Mouse (Mus musculus) MEL (cell line): Measurements from ENCODE around the gene Zfp277. TPM values are rescaled to one million over a fixed set of nuclear protein-coding genes. Genes with fewer than 3 reads are reported as not detected.

Experiments used
- DNase-seq: peaks from one replicate; pipeline ENCODE4 v3.0.0; 2011; ENCODE audit warnings: low read depth, low spot score
- H3K27ac ChIP-seq: 2 replicates; pipeline ENCODE4 v1.5.1; 2012; ENCODE audit warnings: low read depth, mild to moderate bottlenecking, control low read depth, low read length, moderate library complexity; ENCODE audit not compliant: control insufficient read depth
- H3K27me3 ChIP-seq, 2 experiments: fragments of 150-350 bp in 1 of 2; sonication (generic) in 1 of 2; 2 replicates each; pipeline ENCODE4 v1.6.1; 2012; ENCODE audit warnings: low read length in 2 of 2, mild to moderate bottlenecking in 2 of 2, improper control_type of control experiment in 1 of 2, moderate library complexity in 1 of 2; ENCODE audit not compliant: insufficient read depth in 2 of 2, control insufficient read depth in 1 of 2
- H3K36me3 ChIP-seq, 2 experiments: 2 replicates each; pipeline ENCODE4 v1.6.1; 2012 to 2014; ENCODE audit warnings: low read length in 2 of 2, improper control_type of control experiment in 1 of 2, inconsistent platforms in 1 of 2, mild to moderate bottlenecking in 1 of 2; ENCODE audit not compliant: insufficient read depth in 2 of 2, control insufficient read depth in 1 of 2
- H3K4me1 ChIP-seq, 2 experiments: fragments of 150-350 bp in 1 of 2; sonication (generic) in 1 of 2; 2 replicates each; pipeline ENCODE4 v1.6.1; 2012; ENCODE audit warnings: low read length in 2 of 2, improper control_type of control experiment in 1 of 2, mild to moderate bottlenecking in 1 of 2; ENCODE audit not compliant: insufficient read depth in 2 of 2, control insufficient read depth in 1 of 2
- H3K4me3 ChIP-seq, 2 experiments: fragments of 150-350 bp in 1 of 2; sonication (generic) in 1 of 2; 2 replicates each; pipeline ENCODE4 v1.5.1; 2012; ENCODE audit warnings: low read depth in 2 of 2, low read length in 2 of 2, mild to moderate bottlenecking in 2 of 2, moderate library complexity in 2 of 2, control low read depth in 1 of 2, improper control_type of control experiment in 1 of 2; ENCODE audit not compliant: control insufficient read depth in 1 of 2, insufficient read depth in 1 of 2
- H3K79me2 ChIP-seq: 2 replicates; pipeline ENCODE4 v1.6.1; 2012; ENCODE audit warnings: mild to moderate bottlenecking, low read length, moderate library complexity; ENCODE audit not compliant: control insufficient read depth, poor library complexity, insufficient read depth
- H3K9ac ChIP-seq: 2 replicates; pipeline ENCODE4 v1.6.1; 2012; ENCODE audit warnings: low read depth, mild to moderate bottlenecking, control low read depth, low read length, moderate library complexity; ENCODE audit not compliant: control insufficient read depth, poor library complexity, severe bottlenecking
- H3K9me3 ChIP-seq: fragments of 150-350 bp; sonication (generic); replicated peaks from 2 replicates; pipeline ENCODE4 v1.6.1; 2012; ENCODE audit warnings: mild to moderate bottlenecking, low read length, improper control_type of control experiment, moderate library complexity; ENCODE audit not compliant: insufficient read depth
- CTCF ChIP-seq, 3 experiments: IDR thresholded peaks in 2 of 3; conservative IDR thresholded peaks in 1 of 3; 2 replicates each; pipeline ENCODE4 v1.5.1; 2011 to 2012; ENCODE audit warnings: low read length in 3 of 3, low read depth in 2 of 3, mild to moderate bottlenecking in 2 of 3, improper control_type of control experiment in 1 of 3, inconsistent platforms in 1 of 3, mixed read lengths in 1 of 3, moderate library complexity in 1 of 3; ENCODE audit not compliant: control insufficient read depth in 1 of 3, insufficient read depth in 1 of 3, poor library complexity in 1 of 3, severe bottlenecking in 1 of 3
- EP300 ChIP-seq, 2 experiments: IDR thresholded peaks; 2 replicates each; pipeline ENCODE4 v1.6.1; 2011; ENCODE audit warnings: improper control_type of control experiment in 2 of 2, low read length in 2 of 2, low read depth in 1 of 2, mild to moderate bottlenecking in 1 of 2
- GABPA ChIP-seq: IDR thresholded peaks from 2 replicates; pipeline ENCODE4 v1.6.1; 2012; ENCODE audit warnings: low read depth, mild to moderate bottlenecking, inconsistent platforms, low read length, improper control_type of control experiment, moderate library complexity
- GATA1 ChIP-seq: IDR thresholded peaks from 2 replicates; pipeline ENCODE4 v1.6.1; 2011; ENCODE audit warnings: low read depth, low read length, improper control_type of control experiment
- HCFC1 ChIP-seq: IDR thresholded peaks from 2 replicates; pipeline ENCODE4 v1.6.1; 2012; ENCODE audit warnings: low read depth, mild to moderate bottlenecking, inconsistent platforms, low read length, improper control_type of control experiment, moderate library complexity
- JUND ChIP-seq: IDR thresholded peaks from 2 replicates; pipeline ENCODE4 v1.6.1; 2011; ENCODE audit warnings: low read depth, mild to moderate bottlenecking, improper control_type of control experiment, low read length
- KAT2A ChIP-seq: conservative IDR thresholded peaks from 2 replicates; pipeline ENCODE4 v1.6.1; 2012; ENCODE audit warnings: low read depth, low read length, improper control_type of control experiment, inconsistent platforms
- MAFK ChIP-seq: IDR thresholded peaks from 2 replicates; pipeline ENCODE4 v1.6.1; 2011; ENCODE audit warnings: low read depth, mild to moderate bottlenecking, low read length, improper control_type of control experiment, borderline replicate concordance
- MYC ChIP-seq: IDR thresholded peaks from 2 replicates; pipeline ENCODE4 v1.6.1; 2011; ENCODE audit warnings: low read depth, mild to moderate bottlenecking, low read length, improper control_type of control experiment, moderate library complexity
- NELFE ChIP-seq: IDR thresholded peaks from 2 replicates; pipeline ENCODE4 v1.6.1; 2011; ENCODE audit warnings: low read depth, low read length, improper control_type of control experiment
- POLR2A ChIP-seq, 2 experiments: IDR thresholded peaks; 2 replicates each; pipeline ENCODE4 v1.6.1; 2011 to 2012; ENCODE audit warnings: low read length in 2 of 2, mild to moderate bottlenecking in 2 of 2, control low read depth in 1 of 2, improper control_type of control experiment in 1 of 2, low read depth in 1 of 2, moderate library complexity in 1 of 2; ENCODE audit not compliant: control insufficient read depth in 1 of 2, insufficient read depth in 1 of 2, poor library complexity in 1 of 2
- RAD21 ChIP-seq: IDR thresholded peaks from 2 replicates; pipeline ENCODE4 v1.6.1; 2011; ENCODE audit warnings: mild to moderate bottlenecking, low read depth, low read length, improper control_type of control experiment
- SIN3A ChIP-seq: IDR thresholded peaks from 2 replicates; pipeline ENCODE4 v1.6.1; 2012; ENCODE audit warnings: low read length, improper control_type of control experiment, inconsistent platforms
- USF2 ChIP-seq, 2 experiments: IDR thresholded peaks; 2 replicates each; pipeline ENCODE4 v1.6.1; 2011 to 2012; ENCODE audit warnings: improper control_type of control experiment in 2 of 2, low read length in 2 of 2, borderline replicate concordance in 1 of 2, inconsistent platforms in 1 of 2, low read depth in 1 of 2, mild to moderate bottlenecking in 1 of 2; ENCODE audit not compliant: insufficient read depth in 1 of 2
- ZKSCAN1 ChIP-seq: IDR thresholded peaks from 2 replicates; pipeline ENCODE4 v1.6.1; 2012; ENCODE audit warnings: low read depth, mild to moderate bottlenecking, inconsistent platforms, low read length, improper control_type of control experiment, moderate library complexity
- ZNF384 ChIP-seq: IDR thresholded peaks from 2 replicates; pipeline ENCODE4 v1.6.1; 2012; ENCODE audit warnings: low read depth, mild to moderate bottlenecking, inconsistent platforms, low read length, improper control_type of control experiment
- polyA plus RNA-seq, 2 experiments: library from polyadenylated mRNA; stranded (reverse) in 1 of 2; unstranded in 1 of 2; fragments of >175 nt in 1 of 2; fragments of >200 nt in 1 of 2; gene quantifications; 2 replicates each; pipeline versions ENCODE4 v1.2.1 to v1.2.4; 2012; ENCODE audit warnings: low replicate concordance in 2 of 2, low read depth in 1 of 2; ENCODE audit not compliant: insufficient read length in 2 of 2, insufficient read depth in 1 of 2, missing spikeins in 1 of 2
- total RNA-seq: library from RNA; depleted of rRNA; stranded (reverse); fragments of 300-350 nt; gene quantifications from 2 replicates; pipeline ENCODE4 v1.2.3, GENCODE M21; 2012

Zfp277 gene
- total and polyA plus RNA-seq, 3 experiments, result 1.1 to 1.9 TPM; not detected in 1

GRCm38 (mm10) chr12:40387786-40388185, 57.9 kb downstream of the Zfp277 start:
- no peak overlapping the region for H3K9ac ChIP-seq
- no peak for DNase-seq
- no peaks in the 10 kb centered on the region for H3K36me3 ChIP-seq
- TF ChIP-seq GABPA (no peak), ZKSCAN1 (no peak), SIN3A (no peak), JUND (no peak), EP300 (IDR thresholded peaks at IDR 0.05; ENCODE audit: low read depth in 1 of 2, low read length in 2 of 2) (no peak), USF2 (IDR thresholded peaks at IDR 0.05; ENCODE audit: borderline replicate concordance in 1 of 2, insufficient read depth in 1 of 2, low read depth in 1 of 2, low read length in 2 of 2) (no peak), POLR2A (IDR thresholded peaks at IDR 0.05; ENCODE audit: control insufficient read depth in 1 of 2, insufficient read depth in 1 of 2, low read depth in 1 of 2, low read length in 2 of 2, poor library complexity in 1 of 2) (no peak)
- no peaks in the 10 kb centered on the region for H3K4me1 ChIP-seq
- H3K27me3 ChIP-seq, result no peaks in the 10 kb centered on the region
- H3K27ac ChIP-seq, result no peak overlapping the region
- H3K4me3 ChIP-seq, result no peak overlapping the region
- H3K9me3 ChIP-seq, result no peaks in the 10 kb centered on the region
- no peaks in the 10 kb centered on the region for H3K79me2 ChIP-seq

GRCm38 (mm10) chr12:40385301-40385700, 60.4 kb downstream of the Zfp277 start:
- H3K4me3 ChIP-seq, result no peak overlapping the region
- H3K9ac ChIP-seq, result no peak overlapping the region
- DNase-seq, result no peak
- H3K4me1 ChIP-seq, result peaks cover 0 to 2% of the 10 kb centered on the region in 2 experiments; a peak in 1 of 4 replicates
- H3K27ac ChIP-seq, result no peak overlapping the region
- no peaks in the 10 kb centered on the region for H3K27me3 ChIP-seq
- TF ChIP-seq MYC (no peak), KAT2A (no peak), SIN3A (no peak), NELFE (no peak), CTCF (IDR thresholded peaks at IDR 0.05 in 2 of 3, conservative IDR thresholded peaks at IDR 0.05 in 1 of 3; ENCODE audit: control insufficient read depth in 1 of 3, insufficient read depth in 1 of 3, low read depth in 2 of 3, low read length in 3 of 3, poor library complexity in 1 of 3, severe bottlenecking in 1 of 3) (no peak), MAFK (no peak), GATA1 (no peak), RAD21 (no peak), ZNF384 (no peak), EP300 (IDR thresholded peaks at IDR 0.05; ENCODE audit: low read depth in 1 of 2, low read length in 2 of 2) (no peak), HCFC1 (no peak)
- TF ChIP-seq, all 39 proteins: peak for 0
- Histone ChIP-seq H3K36me3 (no peaks in the 10 kb centered on the region), H3K9me3 (no peaks in the 10 kb centered on the region), H3K79me2 (no peaks in the 10 kb centered on the region)
